In genomic region chr13:48544391-48544790, GRCm38 (mm10) we compare ENCODE assay signal across 10 mouse cellular contexts. TPM values are rescaled to one million over a fixed set of nuclear protein-coding genes. Genes with fewer than 3 reads are reported as not detected.
DNase-seq lines count a peak whose midpoint lies in the region; ATAC-seq lines count a peak whose summit lies in the region.
"Had no signal": no experiment of that assay in that cellular context is flagged by ENCODE, and none has a peak within 500 bp of the region (broad histone marks: within the 10 kb centered on the region; RNA-seq: fewer than 3 reads in every experiment).

No protein-coding gene starts in this region.

- no peak for ATAC-seq in erythroblast, adult 5-6 weeks (replicated peaks; ENCODE audit: low FRiP score, poor library complexity, severe bottlenecking)
- no peak for ATAC-seq in neural tube, embryonic 11.5 days (ENCODE audit: insufficient read depth, low FRiP score, low TSS enrichment)
- no peak for ATAC-seq in liver, embryonic 13.5 days (ENCODE audit: low read depth)

- peaks cover 17% of the 10 kb centered on the region for H3K36me3 ChIP-seq in erythroblast, embryonic 14.5 days (ENCODE audit: control insufficient read depth)
- no peaks in the 10 kb centered on the region for H3K36me3 ChIP-seq in neural tube, embryonic 11.5 days (ENCODE audit: control insufficient read depth, insufficient read depth, low read length)
- H3K36me3 ChIP-seq in liver, embryonic 13.5 days: 0 out of 2 replicates have a peak, but pooled peaks cover 4% of the 10 kb centered on the region

- H3K9ac ChIP-seq in neural tube, embryonic 11.5 days (ENCODE audit: low read length): no peak overlapping the region
- peak overlapping the region; percentile 99 for H3K9ac ChIP-seq in liver, embryonic 13.5 days

- peak overlapping the region; percentile 59 for H3K4me2 ChIP-seq in neural tube, embryonic 11.5 days (ENCODE audit: low read depth)
- peak overlapping the region; percentile 74 for H3K4me2 ChIP-seq in liver, embryonic 13.5 days

- peak overlapping the region; percentile 99 for H3K4me3 ChIP-seq in erythroblast, embryonic 14.5 days (replicated peaks)
- H3K4me3 ChIP-seq in neural tube, embryonic 11.5 days (ENCODE audit: low read depth, low read length): peak overlapping the region; percentile 79; the same call in 1 of the 2 replicates
- peak overlapping the region; percentile 98 for H3K4me3 ChIP-seq in liver, embryonic 13.5 days (replicated peaks)

- H3K27ac ChIP-seq in neural tube, embryonic 11.5 days (ENCODE audit: low read depth, low read length): no peak overlapping the region
- peak overlapping the region; percentile 61 for H3K27ac ChIP-seq in liver, embryonic 13.5 days

- peaks cover 36% of the 10 kb centered on the region for H3K4me1 ChIP-seq in erythroblast, embryonic 14.5 days (ENCODE audit: control insufficient read depth)
- peaks cover 14% of the 10 kb centered on the region for H3K4me1 ChIP-seq in neural tube, embryonic 11.5 days (ENCODE audit: control insufficient read depth, insufficient read depth, low read length)
- H3K4me1 ChIP-seq in liver, embryonic 13.5 days (replicated peaks): peaks cover 51% of the 10 kb centered on the region

- no peak for DNase-seq in neural tube, embryonic 11.5 days (ENCODE audit: low spot score)
- DNase-seq in neural tube, embryonic 10.5 days (ENCODE audit: extremely low spot score, low spot score): no peak
- DNase-seq in liver, embryonic 13.5 days: no peak
- no peak for DNase-seq in MN1 (ENCODE audit: low spot score)
- DNase-seq in adrenal gland, postnatal 10 days: no peak
- no peak for DNase-seq in T-cell, adult 2 months (ENCODE audit: low spot score)
- DNase-seq: adrenal gland, adult 2 months; thymus, postnatal 14 days had no signal

- no peaks in the 10 kb centered on the region for H3K9me3 ChIP-seq in erythroblast, embryonic 14.5 days (ENCODE audit: control insufficient read depth, low read length)
- no peaks in the 10 kb centered on the region for H3K9me3 ChIP-seq in neural tube, embryonic 11.5 days (ENCODE audit: control insufficient read depth, low read length)
- H3K9me3 ChIP-seq in liver, embryonic 13.5 days (replicated peaks): no peaks in the 10 kb centered on the region

- H3K27me3 ChIP-seq in erythroblast, embryonic 14.5 days (ENCODE audit: control insufficient read depth): no peaks in the 10 kb centered on the region
- H3K27me3 ChIP-seq in neural tube, embryonic 11.5 days (ENCODE audit: control insufficient read depth, insufficient read depth, low read length): no peaks in the 10 kb centered on the region
- H3K27me3 ChIP-seq in liver, embryonic 13.5 days: no peaks in the 10 kb centered on the region

RNA-seq across cellular contexts. Expression of gene A830005F24Rik, which starts 31.0 kb away (rescaled TPM):
- not detected in 2 replicates for polyA plus RNA-seq in erythroblast, embryonic 14.5 days (2012)
- total RNA-seq in erythroblast, adult 5-6 weeks (2015; ENCODE audit: low replicate concordance): 1.9 TPM in 1 of 2 replicates, not detected in the other
- not detected in 2 replicates for total RNA-seq in erythroblast, adult 5-6 weeks (2017; ENCODE audit: low replicate concordance)
- polyA plus RNA-seq in neural tube, embryonic 11.5 days (2014; fragmentation: Nextera tagmentation; extraction: Ambion mirVana): 2.0 and 3.1 TPM in 2 replicates
- polyA plus RNA-seq in liver, embryonic 13.5 days (2015; fragmentation: Nextera tagmentation; extraction: Ambion mirVana): 0.43 and 0.67 TPM in 2 replicates
- under 1 TPM in 1 of 2 experiments, not detected in 1; 0.39 TPM for total RNA-seq in adrenal gland, postnatal 10 days (2021)
- total RNA-seq: adrenal gland, adult 2 months had no signal
- polyA plus RNA-seq: adrenal gland, adult 2 months had no signal

RNA-seq across cellular contexts. Expression of gene Zfp169, which starts 31.1 kb away (rescaled TPM):
- 0.01 TPM in 1 of 2 replicates, not detected in the other for polyA plus RNA-seq in erythroblast, embryonic 14.5 days (2012)
- total RNA-seq in erythroblast, adult 5-6 weeks (2015; ENCODE audit: low replicate concordance): 0.63 and 4.8 TPM in 2 replicates
- 0.98 and 2.9 TPM in 2 replicates for total RNA-seq in erythroblast, adult 5-6 weeks (2017; ENCODE audit: low replicate concordance)
- polyA plus RNA-seq in neural tube, embryonic 11.5 days (2014; fragmentation: Nextera tagmentation; extraction: Ambion mirVana): 8.9 and 9.1 TPM in 2 replicates
- polyA plus RNA-seq in liver, embryonic 13.5 days (2015; fragmentation: Nextera tagmentation; extraction: Ambion mirVana): 0.70 and 0.92 TPM in 2 replicates
- 1 to 10 TPM; 5.9 to 8.4 TPM for total RNA-seq in adrenal gland, postnatal 10 days (2021)
